Mouse (Mus musculus) liver, adult 2 months (tissue): Measurements from ENCODE around the gene Pigm.

Experiments used
- CTCF ChIP-seq: fragments of 200-500 bp; IDR thresholded peaks from 2 replicates; pipeline ENCODE4 v1.5.1; 2011; ENCODE audit warnings: low read depth, low read length, control low read depth
- POLR2A ChIP-seq: fragments of 200-500 bp; IDR thresholded peaks from 2 replicates; pipeline ENCODE4 v1.6.1; 2011; ENCODE audit warnings: low read length, control low read depth; ENCODE audit not compliant: insufficient read depth; ENCODE audit errors: extremely low read depth

- TF ChIP-seq POLR2A, result peak; percentile 78; the same call in 1 of the 2 replicates
- no peak for TF ChIP-seq CTCF
Measured at GRCm38 (mm10) chr1:172376198-172376667, at the start of gene Pigm.
